Mouse (Mus musculus) forebrain, postnatal 0 days (tissue): ENCODE measurements around the gene Mab21l3. TPM values are rescaled to one million over a fixed set of nuclear protein-coding genes. Genes with fewer than 3 reads are reported as not detected.

ENCODE experiments used
- ATAC-seq: fragments of 200-750 bp; cut with Nextera tagmentation; 2 replicates; pipeline ENCODE4 v1.8.0; 2017; ENCODE audit warnings: mild to moderate bottlenecking, moderate library complexity
- DNase-seq: peaks from one replicate; pipeline ENCODE4 v3.0.0-alpha.2; 2015
- H3K27ac ChIP-seq: fragments of 300-500 bp; sonication (generic); 2 replicates; pipeline ENCODE4 v1.5.1; 2014; ENCODE audit warnings: low read depth, mild to moderate bottlenecking, antibody characterized with exemption, low read length, moderate library complexity, mixed read lengths
- H3K27me3 ChIP-seq: fragments of 300-500 bp; sonication (generic); 2 replicates; pipeline ENCODE4 v1.6.1; 2014; ENCODE audit warnings: mild to moderate bottlenecking, low read length, mixed read lengths; ENCODE audit not compliant: insufficient read depth
- H3K36me3 ChIP-seq: fragments of 300-500 bp; sonication (generic); 2 replicates; pipeline ENCODE4 v1.6.1; 2014; ENCODE audit warnings: mild to moderate bottlenecking, moderate library complexity; ENCODE audit not compliant: insufficient read depth
- H3K4me1 ChIP-seq: fragments of 300-500 bp; sonication (generic); 2 replicates; pipeline ENCODE4 v1.6.1; 2014; ENCODE audit warnings: antibody characterized with exemption; ENCODE audit not compliant: insufficient read depth
- H3K4me2 ChIP-seq: fragments of 300-500 bp; sonication (generic); 2 replicates; pipeline ENCODE4 v1.6.1; 2014; ENCODE audit warnings: low read depth, mild to moderate bottlenecking, moderate library complexity
- H3K4me3 ChIP-seq: fragments of 300-500 bp; sonication (generic); 2 replicates; pipeline ENCODE4 v1.5.1; 2014; ENCODE audit warnings: low read depth, low read length, mixed read lengths
- H3K9ac ChIP-seq: fragments of 300-500 bp; sonication (generic); 2 replicates; pipeline ENCODE4 v1.6.1; 2014; ENCODE audit warnings: mild to moderate bottlenecking
- H3K9me3 ChIP-seq: fragments of 300-500 bp; sonication (generic); 2 replicates; pipeline ENCODE4 v1.6.1; 2016; ENCODE audit warnings: low read length
- CTCF ChIP-seq: sonication (generic); IDR thresholded peaks from 2 replicates; pipeline ENCODE4 v1.5.1; 2016; ENCODE audit warnings: antibody characterized with exemption, control low read depth, low read depth
- WGBS: fragments of 180-500 bp; shearing (Covaris S2); extraction: QIAGEN DNeasy Blood & Tissue Kit; methylation state at CpG from one replicate; pipeline ENCODE4 v1.1.7; 2014; 5-methylcytosine and 5-hydroxymethylcytosine counted together
- polyA plus RNA-seq: library from polyadenylated mRNA; unstranded; fragments of >200 nt; fragmentation: Nextera tagmentation; extraction: Ambion mirVana; gene quantifications from 2 replicates; pipeline ENCODE4 v1.2.1, GENCODE M21; 2015
- total RNA-seq: library from RNA; depleted of rRNA; stranded (reverse); fragments of >200 nt; gene quantifications from 2 replicates; pipeline ENCODE4 v1.2.3, GENCODE M21; 2014; rRNA removed

Mab21l3 gene
- total and polyA plus RNA-seq, 2 experiments from 2014 or later, result 0.07 TPM; not detected in 1

GRCm38 (mm10) chr3:101784768-101785424 lies 63.9 kb downstream of the Mab21l3 start:
- ATAC-seq, result no peak
- Histone ChIP-seq H3K9me3 (no peaks in the 10 kb centered on the region), H3K27ac (no peak overlapping the region), H3K4me3 (no peak overlapping the region), H3K36me3 (no peaks in the 10 kb centered on the region), H3K9ac (no peak overlapping the region), H3K4me2 (no peak overlapping the region), H3K27me3 (no peaks in the 10 kb centered on the region), H3K4me1 (no peaks in the 10 kb centered on the region)
- 92% methylated on average over 10 of the region's 10 CpGs for WGBS
- no peak for TF ChIP-seq CTCF
- no peak for DNase-seq

DNA sequence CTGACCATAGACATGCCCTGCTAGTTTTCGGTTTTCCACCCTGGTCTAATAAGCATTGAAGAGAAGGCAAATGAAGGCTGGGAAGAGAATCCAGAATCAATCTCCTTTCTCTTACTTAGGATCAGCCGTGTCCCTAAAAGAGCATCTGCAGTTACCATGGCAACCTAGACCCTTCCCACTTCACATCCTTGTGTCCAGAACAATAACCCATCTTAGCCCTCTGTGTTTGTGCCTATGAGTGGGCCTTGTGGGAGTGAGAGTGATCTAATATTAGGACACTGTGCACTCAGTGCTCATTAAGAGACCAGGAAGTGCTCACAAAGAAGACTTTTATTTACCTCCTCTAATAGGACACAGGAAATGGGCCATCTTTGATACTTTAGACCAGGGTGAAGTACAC lies 65.0 kb downstream of the Mab21l3 start:
- Histone ChIP-seq H3K9me3 (no peaks in the 10 kb centered on the region), H3K4me3 (no peak overlapping the region), H3K27ac (no peak overlapping the region), H3K27me3 (no peaks in the 10 kb centered on the region), H3K4me1 (no peaks in the 10 kb centered on the region), H3K4me2 (no peak overlapping the region), H3K9ac (no peak overlapping the region), H3K36me3 (no peaks in the 10 kb centered on the region)
- TF ChIP-seq CTCF, result no peak
- DNase-seq (no peak), ATAC-seq (peak; percentile 45; the same call in 1 of the 2 replicates)
- WGBS, result 27% methylated on average over 2 of the region's 2 CpGs

DNA sequence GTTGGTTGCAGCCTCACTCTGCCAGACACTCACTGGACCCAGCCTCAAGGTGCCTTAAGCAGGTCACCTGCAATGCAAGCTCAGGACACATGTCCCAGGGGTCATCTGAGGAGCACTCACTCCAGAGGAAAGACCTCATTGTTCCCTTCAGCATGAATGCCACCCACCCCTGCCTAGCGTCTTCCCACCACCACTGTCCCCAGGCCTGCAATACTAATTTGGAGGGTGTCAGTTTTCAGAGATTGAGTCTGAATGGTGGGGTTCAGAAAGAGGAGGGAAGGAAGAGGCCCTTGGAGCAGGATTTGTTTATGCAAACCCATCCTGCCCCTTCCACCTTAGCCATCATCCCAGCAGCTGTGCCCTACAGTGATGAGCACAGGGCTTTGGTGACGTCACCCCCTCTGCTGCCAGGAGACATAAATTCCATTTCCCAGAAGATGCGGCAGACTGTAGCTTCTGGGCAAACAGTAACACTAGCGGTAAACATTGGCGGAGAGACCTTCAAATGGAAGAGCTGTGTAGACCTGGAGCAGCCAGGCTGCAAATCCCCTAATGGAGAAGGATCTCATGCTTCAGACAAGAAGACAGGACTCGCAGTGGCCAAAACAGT lies 67.8 kb downstream of the Mab21l3 start:
- whole genome bisulfite sequencing, result 49% methylated on average over 6 of the region's 6 CpGs
- no peaks in the 10 kb centered on the region for H3K9me3 ChIP-seq
- no peaks in the 10 kb centered on the region for H3K4me1 ChIP-seq
- peak; percentile 35 for DNase-seq
- no peak overlapping the region for H3K4me3 ChIP-seq
- no peak overlapping the region for H3K4me2 ChIP-seq
- H3K9ac ChIP-seq, result no peak overlapping the region
- no peaks in the 10 kb centered on the region for H3K36me3 ChIP-seq
- TF ChIP-seq CTCF, result no peak
- ATAC-seq, result peak; percentile 66
- no peaks in the 10 kb centered on the region for H3K27me3 ChIP-seq
- no peak overlapping the region for H3K27ac ChIP-seq

GRCm38 (mm10) chr3:101778896-101779665 lies 69.7 kb downstream of the Mab21l3 start:
- H3K4me3 ChIP-seq, result no peak overlapping the region
- no peaks in the 10 kb centered on the region for H3K36me3 ChIP-seq
- H3K9ac ChIP-seq, result no peak overlapping the region
- no peak for DNase-seq
- no peaks in the 10 kb centered on the region for H3K9me3 ChIP-seq
- H3K27ac ChIP-seq, result no peak overlapping the region
- no peak for TF ChIP-seq CTCF
- no peaks in the 10 kb centered on the region for H3K4me1 ChIP-seq
- no peak for ATAC-seq
- H3K27me3 ChIP-seq, result no peaks in the 10 kb centered on the region
- WGBS, result 70% methylated on average over 16 of the region's 16 CpGs
- H3K4me2 ChIP-seq, result no peak overlapping the region

DNA sequence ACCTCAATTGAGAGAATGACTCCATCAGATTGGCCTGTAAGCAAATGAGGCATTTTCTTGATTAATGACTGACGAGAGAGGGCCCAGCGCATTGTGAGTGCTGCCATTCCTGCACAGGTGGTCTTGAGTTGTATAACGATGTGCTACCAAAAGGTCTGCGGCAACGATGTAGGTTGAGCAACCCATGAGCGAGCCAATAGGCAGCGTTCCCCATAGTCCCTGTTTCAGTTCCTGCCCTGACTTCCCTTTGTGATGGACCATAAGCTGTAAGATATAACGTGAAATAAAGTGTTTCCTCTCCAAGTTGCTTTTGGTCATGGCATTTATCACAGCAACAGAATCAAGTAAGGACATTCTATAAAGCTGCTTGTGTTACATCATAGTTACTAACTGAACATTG lies 73.0 kb downstream of the Mab21l3 start:
- no peaks in the 10 kb centered on the region for H3K4me1 ChIP-seq
- TF ChIP-seq CTCF, result no peak

GRCm38 (mm10) chr3:101770540-101770939 lies 78.2 kb downstream of the Mab21l3 start:
- Histone ChIP-seq H3K4me1 (no peaks in the 10 kb centered on the region), H3K27me3 (no peaks in the 10 kb centered on the region), H3K9ac (no peak overlapping the region), H3K36me3 (no peaks in the 10 kb centered on the region), H3K9me3 (peaks cover 7% of the 10 kb centered on the region; the same call in 1 of the 2 replicates), H3K27ac (no peak overlapping the region), H3K4me2 (no peak overlapping the region), H3K4me3 (no peak overlapping the region)
- TF ChIP-seq CTCF, result no peak
- DNase-seq, result no peak
- WGBS, result 70% methylated on average over 3 of the region's 3 CpGs
- no peak for ATAC-seq

More for the DNA sequence above, 73.0 kb downstream of the Mab21l3 start:
- Histone ChIP-seq H3K4me3 (no peak overlapping the region), H3K27ac (no peak overlapping the region), H3K4me2 (no peak overlapping the region), H3K9me3 (no peaks in the 10 kb centered on the region), H3K36me3 (no peaks in the 10 kb centered on the region), H3K9ac (no peak overlapping the region), H3K27me3 (no peaks in the 10 kb centered on the region)
- WGBS, result 85% methylated on average over 8 of the region's 8 CpGs
- no peak for DNase-seq
- ATAC-seq, result no peak

DNA sequence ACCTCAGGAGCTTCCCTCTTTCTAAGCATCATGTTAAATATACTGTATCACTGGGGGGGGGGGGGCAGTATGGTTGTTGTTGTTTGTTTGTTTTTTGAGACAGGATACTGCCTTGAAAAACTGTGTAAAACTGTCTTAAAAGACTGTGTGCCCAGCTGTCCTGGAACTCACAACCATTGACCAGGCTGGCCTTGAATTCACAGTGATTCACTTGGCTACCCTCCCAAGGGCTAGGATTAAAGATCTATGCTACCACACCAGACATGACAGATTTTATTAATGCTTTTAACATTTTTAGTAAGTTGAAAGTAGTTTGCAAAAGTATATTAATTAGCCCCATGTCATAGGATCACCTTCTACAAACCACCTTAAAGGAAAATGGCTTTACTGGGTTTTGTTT lies 85.2 kb downstream of the Mab21l3 start:
- no peak overlapping the region for H3K9ac ChIP-seq
- H3K9me3 ChIP-seq, result peaks cover 3% of the 10 kb centered on the region; the same call in 1 of the 2 replicates
- TF ChIP-seq CTCF, result no peak
- H3K27me3 ChIP-seq, result no peaks in the 10 kb centered on the region
- H3K36me3 ChIP-seq, result no peaks in the 10 kb centered on the region
- H3K4me1 ChIP-seq, result no peaks in the 10 kb centered on the region
- no peak overlapping the region for H3K4me2 ChIP-seq
- H3K27ac ChIP-seq, result no peak overlapping the region
- no peak for DNase-seq
- H3K4me3 ChIP-seq, result no peak overlapping the region
- ATAC-seq, result no peak

Other genes with a start within 250 kb of the Mab21l3 start
- 160 and 199 TPM in 2 replicates for gene Atp1a1, start 244.3 kb downstream of the Mab21l3 start, total RNA-seq
- 50.2 and 53.7 TPM in 2 replicates for gene Atp1a1, start 244.3 kb downstream of the Mab21l3 start, polyA plus RNA-seq
- gene Slc22a15, start 75.5 kb upstream of the Mab21l3 start, total RNA-seq, result 8.9 and 9.8 TPM in 2 replicates
- 3.6 and 5.3 TPM in 2 replicates for gene Slc22a15, start 75.5 kb upstream of the Mab21l3 start, polyA plus RNA-seq
- gene Nhlh2, start 161.1 kb upstream of the Mab21l3 start, total RNA-seq, result 8.6 and 19.0 TPM in 2 replicates
- 7.0 and 14.6 TPM in 2 replicates for gene Nhlh2, start 161.1 kb upstream of the Mab21l3 start, polyA plus RNA-seq
- 2.3 and 5.3 TPM in 2 replicates for gene Casq2, start 237.5 kb upstream of the Mab21l3 start, total RNA-seq
- gene Casq2, start 237.5 kb upstream of the Mab21l3 start, polyA plus RNA-seq, result 0.59 and 1.1 TPM in 2 replicates